Mouse (Mus musculus) ovary, postnatal 14 days (tissue): ENCODE data around the gene Rai1.

Experiments used
- DNase-seq: peaks from one replicate; pipeline ENCODE4 v3.0.0; 2022; ENCODE audit warnings: low spot score

The Rai1 gene

DNA sequence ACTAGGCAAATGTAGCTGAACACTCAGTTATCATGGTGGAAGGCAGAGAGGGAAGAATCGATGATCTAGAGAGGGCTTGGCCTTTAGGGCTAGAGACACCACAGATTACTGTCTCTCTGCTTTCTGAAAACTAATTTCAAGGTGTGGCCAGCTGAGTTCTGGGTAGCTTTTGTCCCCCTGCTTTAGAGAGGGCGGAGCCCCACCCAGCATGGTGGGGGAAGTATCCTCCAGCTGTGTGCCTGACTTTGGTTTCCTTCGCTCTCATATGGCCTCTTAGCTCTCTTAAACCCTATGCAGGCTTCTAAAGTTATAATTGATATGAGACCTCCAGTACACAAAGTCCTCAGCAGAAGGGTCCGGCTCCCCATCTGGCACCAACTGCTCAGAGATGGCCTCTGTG, 58.5 kb downstream of the Rai1 start:
- DNase-seq = no peak

DNA sequence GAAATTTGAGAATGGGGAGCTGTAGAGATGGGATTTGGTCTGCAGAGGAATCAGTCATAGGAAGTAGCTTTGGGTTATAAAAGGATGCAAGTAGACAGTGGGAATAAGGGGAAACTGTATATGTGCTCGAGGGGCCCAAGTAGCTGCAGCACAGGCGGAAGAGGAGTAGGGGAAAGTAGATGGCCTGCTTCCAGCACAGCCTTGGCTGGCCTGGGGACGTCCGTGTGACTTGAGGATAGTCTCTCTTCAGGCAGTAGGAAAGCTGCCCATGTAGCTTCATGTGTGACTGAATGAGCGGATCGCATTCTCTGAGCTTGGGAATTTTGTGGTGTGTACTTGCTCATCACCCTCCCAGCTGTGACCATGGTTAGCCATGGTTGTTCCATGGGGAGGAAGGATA, 59.6 kb downstream of the Rai1 start:
- no peak for DNase-seq

DNA sequence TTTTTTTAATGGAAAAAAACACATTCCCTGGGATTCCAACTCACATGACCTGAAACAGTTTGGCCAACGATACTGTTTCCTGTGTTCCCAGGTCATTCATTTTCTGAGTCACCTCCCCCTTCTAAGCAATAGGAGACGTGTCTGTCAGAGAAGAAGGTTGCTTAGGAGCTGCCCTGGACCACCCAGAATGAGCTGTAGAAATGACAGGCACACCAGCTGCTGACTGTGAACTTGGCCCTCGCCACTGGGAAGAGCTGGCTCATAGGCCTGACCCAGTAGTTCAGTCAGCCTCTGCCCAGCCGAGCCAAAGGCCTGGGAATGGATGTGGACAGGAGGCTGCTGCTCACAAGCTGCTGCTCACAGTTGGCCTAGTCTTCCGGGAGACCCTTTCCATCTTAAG, 60.3 kb downstream of the Rai1 start:
- no peak for DNase-seq

DNA sequence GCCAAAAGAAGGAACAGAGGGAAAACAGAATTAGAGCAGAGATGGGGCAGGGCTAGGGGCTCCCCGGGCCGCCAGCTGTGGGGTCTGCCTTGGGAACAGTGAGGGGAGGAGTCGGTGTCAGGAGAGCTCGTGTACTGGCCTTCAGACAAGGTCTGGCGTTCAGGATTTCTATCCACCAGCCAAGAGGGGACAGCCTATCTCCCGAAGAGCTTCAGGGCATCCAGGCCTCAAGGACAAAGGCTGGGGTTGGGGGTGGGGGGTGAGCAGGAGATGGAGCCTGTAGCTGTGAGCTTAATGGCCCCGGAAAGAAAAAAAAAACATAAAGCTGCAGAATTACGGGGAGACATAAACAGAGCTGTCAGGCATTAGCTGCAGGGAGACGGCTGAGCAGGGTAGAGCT, 64.0 kb downstream of the Rai1 start:
- no peak for DNase-seq

DNA sequence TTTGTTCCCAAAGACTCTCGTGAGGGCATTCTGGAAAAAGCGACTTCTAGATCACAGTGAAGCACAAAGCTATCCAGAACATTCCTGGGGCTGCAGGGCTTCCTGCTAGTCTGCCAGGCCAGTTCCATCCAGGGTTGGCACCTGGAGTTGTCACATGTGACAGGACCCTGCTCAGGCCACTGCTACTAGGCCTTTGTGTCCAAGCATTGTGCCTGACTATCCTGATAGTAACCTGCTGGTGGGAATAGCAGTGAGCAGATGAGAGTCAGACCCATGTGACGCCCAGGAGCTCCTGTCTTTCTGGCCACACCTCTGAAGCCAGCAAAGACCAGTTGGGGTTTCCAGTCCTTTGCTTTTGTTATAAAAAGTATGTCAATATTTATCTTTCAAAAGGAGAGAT, 67.3 kb downstream of the Rai1 start:
- no peak for DNase-seq

DNA sequence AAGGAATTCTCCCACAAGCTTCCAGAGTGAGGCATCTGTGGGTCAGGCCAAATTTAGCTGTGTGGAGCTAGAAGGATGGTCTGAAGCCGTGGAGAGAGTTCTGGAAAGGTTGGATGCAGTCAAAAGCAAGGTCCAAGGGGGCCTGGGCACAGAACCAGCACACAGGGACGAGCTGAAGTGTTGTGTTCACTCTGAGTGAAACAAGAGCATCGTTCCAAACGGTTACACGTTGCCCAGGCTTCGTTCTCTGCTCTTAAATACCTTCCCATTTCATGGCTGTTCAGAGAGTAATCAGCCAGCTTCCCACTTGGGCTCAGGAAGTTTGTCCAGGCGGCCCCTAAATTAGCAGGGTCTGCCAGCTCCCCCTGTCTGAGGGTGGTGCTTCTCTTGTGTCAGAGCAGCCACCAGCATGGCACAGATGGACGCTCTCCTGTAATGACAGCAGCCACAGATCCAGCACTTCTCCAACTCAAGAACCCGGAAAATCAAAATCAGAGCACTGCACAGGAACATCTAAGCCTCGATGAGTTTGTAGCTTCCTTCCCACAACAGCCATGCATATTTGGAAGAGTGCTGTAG, 68.9 kb downstream of the Rai1 start:
- DNase-seq = no peak

DNA sequence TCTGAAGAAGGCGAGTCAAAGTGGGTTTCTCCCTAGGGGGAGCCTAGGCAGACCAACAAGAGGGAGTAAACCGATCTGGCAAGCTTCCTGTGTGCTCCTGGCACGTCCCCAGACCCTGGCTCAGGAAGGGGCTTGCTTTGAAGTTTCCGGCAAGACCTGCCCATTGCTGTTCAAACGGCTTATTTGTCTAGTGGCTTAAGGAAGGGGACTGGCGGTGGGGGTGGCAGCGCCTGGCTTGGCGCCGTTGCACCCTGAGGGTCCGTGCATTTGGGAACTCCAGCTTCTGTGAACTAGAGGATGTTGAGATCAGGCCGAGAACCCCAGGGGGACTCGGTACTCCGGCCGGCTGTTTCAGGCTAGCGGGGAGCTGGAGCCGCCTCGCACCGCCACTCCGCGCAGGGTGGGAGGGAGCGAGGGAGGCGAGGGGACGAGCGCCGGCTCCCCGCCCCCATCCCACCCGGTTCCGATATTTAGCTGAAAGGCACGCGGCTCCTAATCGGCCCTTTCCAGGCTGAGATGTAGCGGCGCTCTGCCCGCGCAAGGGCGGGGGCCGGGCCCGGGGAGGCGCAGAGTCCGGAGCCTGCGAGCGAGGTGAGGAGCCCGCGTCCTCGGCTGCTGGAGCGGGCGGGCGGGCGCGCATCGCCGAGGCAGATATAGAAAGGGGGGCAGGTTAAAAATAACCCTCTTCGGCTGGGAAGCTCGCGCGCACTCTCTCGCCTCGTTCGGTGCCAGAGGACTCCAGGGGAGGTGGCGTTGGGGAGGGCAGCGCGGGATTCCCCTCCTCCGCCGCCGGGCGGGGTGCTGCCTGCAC, 70.8 kb downstream of the Rai1 start:
- DNase-seq = peak; percentile 51

DNA sequence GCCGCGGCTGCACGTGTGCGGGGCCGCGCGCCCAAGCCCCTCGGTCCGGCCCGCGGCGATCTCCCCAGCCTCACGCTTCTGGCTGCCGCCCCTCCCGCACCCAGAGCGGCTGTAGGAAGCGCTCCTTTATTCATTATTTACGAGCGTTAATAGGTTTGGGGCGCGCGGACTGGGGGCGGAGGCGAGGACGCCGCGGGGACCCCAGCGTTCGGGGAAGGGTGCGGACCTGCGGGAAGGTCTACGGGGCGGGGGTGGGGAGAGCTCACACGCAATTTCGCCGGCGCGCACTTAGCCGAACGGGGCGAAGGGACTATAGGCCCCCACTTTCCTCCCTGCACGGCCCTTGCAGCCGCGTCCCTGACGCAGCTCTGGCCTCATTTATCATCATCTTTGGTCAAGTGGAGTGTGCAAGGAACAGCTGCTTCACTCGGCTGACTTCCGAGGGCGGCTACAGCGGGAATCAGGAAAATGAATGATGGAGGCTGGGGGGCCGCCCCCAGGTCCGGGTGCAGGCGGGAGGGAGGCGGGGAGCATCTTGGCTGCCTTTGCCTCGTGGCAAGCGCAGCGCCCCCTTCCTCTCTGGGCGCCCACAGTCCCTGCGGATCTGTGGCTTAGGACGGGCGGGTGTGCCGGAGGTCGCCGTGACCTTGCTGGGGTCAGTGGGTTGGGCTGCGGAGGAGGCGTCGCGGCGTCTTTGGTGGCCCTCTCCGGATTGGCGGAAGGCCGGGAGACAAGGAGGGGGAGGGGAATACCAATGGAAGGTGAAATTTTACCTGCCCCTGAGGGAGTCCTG, 71.6 kb downstream of the Rai1 start:
- peak; percentile 56 for DNase-seq

DNA sequence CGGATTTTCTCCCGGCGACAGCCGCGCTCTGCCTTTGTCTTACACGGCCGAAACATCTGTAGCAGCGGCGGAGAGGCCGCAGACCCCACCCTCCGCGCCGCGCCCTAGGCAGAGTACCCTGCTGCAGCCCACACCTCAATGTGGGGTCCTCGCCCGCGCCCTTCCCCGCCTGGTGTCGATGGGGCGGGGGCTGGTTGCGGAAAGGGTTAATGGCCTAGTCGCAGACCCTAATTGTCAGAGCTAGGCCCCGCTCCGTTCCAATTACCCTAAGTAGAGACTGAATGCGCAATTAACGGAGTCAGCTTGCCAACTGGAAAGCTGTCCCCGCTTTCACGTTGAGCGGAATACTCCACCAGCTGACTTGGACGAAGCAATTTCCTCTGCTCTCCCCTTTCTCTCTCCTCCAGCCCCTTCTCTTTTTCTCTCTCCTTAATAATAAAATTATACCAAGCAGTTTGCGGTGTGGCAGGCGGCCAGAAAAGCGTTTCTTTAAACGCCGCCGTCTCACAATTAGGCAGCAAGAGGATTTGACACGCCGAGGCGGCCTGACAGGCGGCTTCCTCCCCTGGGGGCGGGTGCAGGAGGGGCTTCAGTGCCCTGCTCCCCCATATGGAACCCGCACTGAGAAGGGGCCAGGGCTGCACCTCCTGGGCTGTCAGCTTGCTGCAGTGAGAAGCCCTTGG, 72.3 kb downstream of the Rai1 start:
- no peak for DNase-seq

DNA sequence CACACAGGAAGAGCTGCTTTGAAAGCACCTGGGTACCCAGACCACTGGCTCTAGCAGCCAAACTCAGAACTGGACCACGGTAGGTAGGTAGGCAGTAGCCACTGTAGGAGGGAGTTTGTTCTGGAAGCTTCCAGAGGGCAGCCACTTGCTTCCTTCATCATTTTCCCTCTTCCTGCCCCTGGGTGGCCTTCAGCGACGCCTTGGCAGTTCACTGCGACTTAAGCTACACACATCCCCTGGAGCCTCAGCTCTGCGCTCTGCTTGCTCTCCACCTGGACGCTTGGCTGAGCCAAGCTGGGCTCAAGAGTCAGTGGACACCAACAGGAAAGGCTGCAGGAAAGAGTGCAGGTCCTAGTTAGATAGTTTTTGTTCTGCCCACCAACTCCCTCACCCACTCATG, 73.2 kb downstream of the Rai1 start:
- no peak for DNase-seq

DNA sequence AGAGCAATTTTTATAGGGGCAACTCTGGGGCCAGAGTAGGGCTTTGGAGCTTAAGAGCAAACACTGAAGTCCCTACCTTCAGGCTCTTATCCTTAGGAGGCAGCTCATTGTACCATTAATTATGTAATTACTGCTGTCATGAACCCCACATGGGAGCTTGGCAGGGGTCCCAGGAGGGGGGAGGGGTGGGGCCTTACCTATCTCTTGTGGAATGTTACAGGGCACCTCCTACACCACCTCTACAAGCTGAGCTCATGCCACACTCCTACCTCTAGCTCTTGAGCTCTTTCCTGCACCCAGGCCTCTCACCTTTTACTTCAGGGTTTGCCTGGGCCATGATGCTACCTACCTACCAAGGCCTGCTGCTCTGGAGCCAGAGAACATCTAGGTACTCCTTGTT, 73.7 kb downstream of the Rai1 start:
- DNase-seq = peak; percentile 63

DNA sequence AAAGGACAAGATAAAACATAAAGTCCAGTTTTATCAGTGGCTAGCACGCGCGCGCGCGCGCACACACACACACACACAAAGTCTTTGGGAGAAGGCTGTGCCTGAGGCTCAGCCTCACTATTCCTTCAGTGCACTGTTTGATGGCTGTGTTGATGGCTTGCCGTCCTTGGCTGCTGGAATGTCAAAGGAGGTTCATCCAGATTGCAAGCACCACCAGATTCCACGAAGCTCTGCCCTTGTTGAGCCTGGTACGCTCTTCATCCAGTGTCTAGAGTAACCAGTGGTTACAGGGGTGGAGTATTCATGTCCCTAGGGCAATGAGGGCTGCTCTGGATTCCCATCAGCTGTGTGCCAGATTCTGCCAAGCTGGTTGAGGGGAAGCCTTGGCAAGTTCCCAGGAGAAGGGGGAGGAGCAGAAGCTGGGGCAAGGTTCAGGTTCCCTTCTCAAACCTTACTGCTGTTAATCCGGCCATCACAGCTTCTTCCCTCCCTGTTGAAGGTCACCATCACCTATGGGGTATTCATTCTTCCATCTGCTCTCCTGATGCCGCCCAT, 77.4 kb downstream of the Rai1 start:
- no peak for DNase-seq

DNA sequence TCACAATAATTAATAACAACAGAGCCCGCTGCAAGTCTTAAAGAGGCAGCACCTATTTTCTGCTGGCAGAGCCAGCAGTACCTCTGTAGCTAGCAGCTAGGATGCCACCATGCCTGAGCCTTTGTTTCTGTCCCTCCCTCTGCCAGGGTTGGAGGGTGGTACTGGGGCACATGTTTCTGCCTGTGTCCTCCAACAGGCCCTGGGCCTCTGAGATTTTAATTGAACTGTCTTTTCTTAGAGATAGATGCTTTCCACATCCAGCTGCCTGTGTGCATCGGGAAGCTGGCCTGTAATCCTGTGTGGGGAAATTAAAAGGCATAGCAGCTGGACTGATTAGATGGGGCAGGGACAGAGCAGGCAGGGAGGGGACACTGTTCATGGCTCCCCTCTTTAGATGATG, 77.9 kb downstream of the Rai1 start:
- DNase-seq = no peak

DNA sequence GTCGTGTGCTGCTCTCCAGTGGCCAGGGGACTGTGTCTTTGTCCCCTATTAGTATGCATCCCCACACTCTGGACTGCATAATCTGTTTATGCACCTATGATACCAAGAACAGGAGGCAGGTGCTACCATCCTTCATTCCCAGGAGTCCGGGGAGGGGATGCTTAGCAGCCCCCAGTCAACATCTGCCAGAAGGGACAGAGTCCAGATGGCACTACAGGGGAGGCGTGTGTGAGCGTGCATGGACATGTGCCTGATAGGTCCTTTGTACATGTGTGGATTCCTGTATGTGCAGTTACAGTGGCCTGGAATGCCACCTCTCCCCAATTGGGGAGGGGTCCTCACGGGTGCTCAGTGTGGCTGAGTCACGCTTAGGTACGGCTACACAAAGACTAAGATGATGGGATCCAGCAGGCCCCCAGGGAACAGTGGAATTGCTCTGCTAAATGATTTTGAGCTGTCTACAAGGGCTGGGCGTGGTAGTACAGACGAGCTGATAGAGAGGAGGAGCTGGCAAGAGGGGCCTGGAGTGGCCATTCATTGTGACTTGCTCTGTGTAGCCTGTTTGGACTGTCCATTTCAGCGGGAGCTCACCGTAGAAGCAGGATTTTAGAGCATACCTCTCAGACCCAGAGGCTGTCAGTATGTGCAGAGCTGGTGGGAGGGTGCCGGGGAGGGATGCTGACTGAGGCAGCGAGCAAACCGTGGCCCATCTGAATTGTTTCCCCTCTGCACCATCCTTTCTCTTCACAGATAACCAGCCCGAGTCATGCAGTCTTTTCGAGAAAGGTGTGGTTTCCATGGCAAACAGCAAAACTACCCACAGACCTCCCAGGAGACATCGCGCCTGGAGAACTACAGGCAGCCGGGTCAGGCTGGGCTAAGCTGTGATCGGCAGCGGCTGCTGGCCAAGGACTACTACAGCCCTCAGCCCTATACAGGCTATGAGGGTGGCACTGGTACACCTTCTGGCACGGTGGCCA, 79.8 kb downstream of the Rai1 start:
- no peak for DNase-seq

DNA sequence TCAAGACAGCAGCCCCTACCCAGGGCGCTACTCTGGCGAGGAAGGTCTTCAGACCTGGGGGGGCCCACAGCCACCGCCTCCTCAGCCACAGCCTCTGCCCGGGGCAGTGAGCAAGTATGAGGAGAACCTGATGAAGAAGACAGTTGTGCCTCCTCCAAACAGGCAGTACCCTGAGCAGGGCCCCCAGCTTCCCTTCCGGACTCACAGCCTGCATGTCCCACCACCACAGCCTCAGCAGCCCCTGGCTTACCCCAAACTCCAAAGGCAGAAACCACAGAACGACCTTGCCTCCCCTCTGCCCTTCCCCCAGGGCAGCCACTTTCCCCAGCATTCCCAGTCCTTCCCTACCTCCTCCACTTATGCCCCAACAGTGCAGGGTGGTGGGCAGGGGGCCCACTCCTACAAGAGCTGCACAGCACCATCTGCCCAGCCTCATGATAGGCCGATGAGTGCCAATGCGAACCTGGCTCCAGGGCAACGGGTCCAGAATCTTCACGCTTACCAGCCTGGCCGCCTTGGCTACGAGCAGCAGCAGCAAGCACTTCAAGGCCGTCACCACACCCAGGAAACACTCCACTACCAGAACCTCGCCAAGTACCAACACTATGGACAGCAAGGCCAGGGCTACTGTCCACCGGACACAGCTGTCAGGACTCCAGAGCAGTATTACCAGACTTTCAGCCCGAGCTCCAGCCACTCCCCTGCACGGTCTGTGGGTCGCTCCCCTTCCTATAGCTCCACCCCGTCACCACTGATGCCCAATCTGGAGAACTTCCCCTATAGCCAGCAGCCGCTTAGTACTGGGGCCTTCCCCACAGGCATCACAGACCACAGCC, 80.8 kb downstream of the Rai1 start:
- no peak for DNase-seq

DNA sequence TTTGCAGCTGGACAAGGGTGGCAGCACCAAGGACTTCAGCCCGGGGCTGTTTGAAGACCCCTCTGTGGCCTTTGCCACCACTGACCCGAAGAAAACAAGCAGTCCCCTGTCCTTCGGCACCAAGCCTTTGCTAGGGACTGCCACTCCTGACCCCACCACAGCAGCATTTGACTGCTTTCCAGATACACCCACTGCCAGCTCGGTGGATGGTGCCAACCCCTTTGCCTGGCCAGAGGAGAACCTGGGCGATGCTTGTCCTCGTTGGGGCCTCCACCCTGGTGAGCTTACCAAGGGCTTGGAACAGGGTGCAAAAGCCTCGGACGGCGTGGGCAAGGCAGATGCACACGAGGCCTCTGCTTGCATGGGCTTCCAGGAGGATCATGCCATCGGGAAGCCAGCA, 82.3 kb downstream of the Rai1 start:
- no peak for DNase-seq

DNA sequence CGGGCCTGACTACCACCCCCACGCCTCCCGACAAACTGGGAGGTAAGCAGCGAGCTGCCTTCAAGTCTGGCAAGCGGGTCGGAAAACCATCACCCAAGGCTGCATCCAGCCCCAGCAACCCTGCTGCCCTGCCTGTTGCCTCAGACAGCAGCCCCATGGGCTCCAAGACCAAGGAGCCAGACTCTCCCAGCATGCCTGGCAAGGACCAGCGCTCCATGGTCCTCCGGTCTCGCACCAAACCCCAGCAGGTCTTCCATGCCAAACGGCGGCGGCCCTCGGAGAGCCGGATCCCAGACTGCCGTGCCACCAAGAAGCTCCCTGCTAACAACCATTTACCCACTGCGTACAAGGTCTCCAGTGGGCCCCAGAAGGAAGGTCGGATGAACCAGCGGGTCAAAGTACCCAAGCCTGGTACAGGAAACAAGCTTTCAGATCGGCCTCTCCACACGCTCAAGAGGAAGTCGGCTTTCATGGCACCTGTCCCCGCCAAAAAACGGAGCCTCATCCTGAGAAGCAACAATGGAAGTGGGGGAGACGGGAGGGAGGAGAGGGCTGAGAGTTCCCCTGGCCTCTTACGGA, 83.6 kb downstream of the Rai1 start:
- DNase-seq = no peak

DNA sequence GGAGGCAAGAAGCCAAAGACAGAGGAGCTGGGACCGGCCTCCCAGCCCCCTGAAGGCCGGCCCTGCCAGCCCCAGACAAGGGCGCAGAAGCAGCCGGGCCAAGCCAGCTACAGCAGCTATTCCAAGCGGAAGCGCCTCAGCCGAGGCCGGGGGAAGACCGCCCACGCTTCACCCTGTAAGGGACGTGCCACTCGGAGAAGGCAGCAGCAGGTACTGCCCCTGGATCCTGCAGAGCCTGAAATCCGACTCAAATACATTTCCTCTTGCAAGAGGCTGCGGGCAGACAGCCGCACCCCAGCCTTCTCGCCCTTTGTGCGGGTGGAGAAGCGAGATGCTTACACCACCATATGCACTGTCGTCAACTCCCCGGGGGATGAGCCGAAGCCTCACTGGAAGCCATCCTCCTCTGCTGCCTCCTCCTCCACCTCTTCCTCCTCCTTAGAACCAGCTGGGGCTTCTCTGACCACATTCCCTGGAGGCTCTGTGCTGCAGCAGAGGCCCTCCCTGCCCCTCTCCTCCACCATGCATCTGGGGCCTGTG, 84.8 kb downstream of the Rai1 start:
- DNase-seq = no peak

DNA sequence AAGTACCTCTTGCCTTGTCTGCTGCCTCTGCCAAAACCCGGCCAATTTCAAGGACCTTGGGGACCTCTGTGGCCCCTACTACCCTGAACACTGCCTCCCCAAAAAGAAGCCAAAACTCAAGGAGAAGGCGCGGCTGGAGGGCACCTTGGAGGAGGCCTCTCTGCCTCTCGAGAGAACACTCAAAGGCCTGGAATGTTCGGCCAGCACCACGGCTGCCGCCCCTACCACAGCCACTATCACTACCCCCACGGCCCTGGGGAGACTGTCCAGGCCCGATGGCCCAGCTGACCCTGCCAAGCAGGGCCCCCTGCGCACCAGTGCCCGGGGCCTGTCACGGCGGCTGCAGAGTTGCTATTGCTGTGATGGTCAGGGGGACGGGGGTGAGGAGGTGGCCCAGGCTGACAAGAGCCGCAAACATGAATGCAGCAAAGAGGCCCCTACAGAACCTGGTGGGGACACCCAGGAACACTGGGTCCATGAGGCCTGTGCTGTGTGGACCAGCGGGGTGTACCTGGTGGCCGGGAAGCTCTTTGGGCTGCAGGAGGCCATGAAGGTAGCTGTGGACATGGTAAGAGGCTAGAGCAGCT, 85.3 kb downstream of the Rai1 start:
- no peak for DNase-seq
